Mouse (Mus musculus): ENCODE measurements around the gene Srek1.

DNA sequence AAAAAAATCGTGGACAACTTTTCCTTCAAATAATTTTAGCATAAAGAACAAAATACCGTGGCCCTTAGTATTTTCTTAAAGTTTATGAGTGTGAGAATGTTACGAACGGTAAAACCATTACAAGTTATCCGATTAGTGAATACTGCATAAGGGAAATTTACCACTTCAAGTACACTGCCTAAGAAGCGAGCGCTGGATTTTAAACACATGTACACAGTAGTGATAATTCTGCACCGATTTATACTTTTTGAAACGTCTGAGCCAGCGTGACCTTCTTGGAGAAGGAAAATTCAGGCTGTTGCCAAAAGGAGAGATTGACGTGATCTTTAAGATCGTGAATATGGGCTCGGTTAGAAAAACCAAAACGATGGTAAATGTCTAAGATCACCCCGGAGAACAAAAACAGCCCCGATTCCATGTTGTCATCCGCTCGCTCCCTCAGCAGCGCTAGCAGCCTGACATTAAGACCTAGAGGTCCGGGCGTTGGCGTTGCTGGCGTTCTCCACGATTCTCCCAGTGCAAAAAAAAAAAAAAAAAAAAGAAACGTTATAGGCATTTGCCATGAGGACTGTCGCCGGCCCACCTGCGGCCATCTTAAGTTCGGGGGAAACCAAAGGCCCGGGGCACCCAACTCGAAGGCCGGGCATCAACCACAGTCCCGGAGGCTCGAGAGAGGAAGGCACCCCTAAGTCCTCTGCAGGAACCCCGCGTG is 845 bp downstream of the Srek1 start:
- no peak for TF ChIP-seq CTCF (conservative IDR thresholded peaks at IDR 0.05; ENCODE audit: low read length)
- TF ChIP-seq NANOG (IDR thresholded peaks at IDR 0.05; ENCODE audit: borderline replicate concordance, low read length): no peak
